Mouse (Mus musculus) ES-Bruce4 (cell line): Measurements from ENCODE around the gene Lcn2.

Experiments
- CTCF ChIP-seq: IDR thresholded peaks from one replicate; pipeline ENCODE4 v1.8.1; 2011; ENCODE audit warnings: low read depth, low read length
- EP300 ChIP-seq: IDR thresholded peaks from 2 replicates; pipeline ENCODE4 v1.6.1; 2011; ENCODE audit warnings: low read depth, low read length; ENCODE audit not compliant: insufficient read depth

DNA sequence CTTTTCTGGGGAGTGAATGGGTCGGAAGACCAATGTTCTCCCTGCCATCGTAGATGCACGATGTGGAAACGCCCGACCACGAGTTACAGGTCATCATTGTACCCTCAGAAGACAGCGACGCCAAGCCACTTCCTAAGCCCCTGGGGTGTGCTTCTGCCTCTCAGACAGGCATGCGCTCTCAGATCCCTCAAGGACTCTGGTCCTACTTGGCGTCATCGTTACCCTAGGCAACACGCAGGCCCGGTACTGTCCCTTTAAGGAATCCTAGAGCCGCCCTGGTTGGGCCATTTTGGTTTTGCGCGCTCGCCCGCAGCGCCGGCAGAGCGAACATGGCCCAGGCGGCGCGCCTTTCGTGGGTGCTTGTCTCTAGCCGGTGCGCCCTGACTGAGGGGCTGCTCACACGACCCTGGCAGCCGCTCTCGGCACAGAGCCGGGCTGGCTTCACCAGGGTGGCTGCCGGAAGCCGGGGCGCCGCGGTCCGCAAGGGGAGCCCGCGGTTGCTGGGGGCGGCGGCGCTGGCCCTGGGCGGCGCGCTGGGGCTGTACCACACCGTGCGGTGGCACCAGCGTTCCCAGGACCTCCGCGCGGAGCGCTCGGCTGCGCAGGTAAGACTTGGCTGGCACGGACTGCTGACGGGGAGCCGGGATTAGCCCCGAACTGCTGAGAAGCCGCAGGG is 8.0 kb upstream of the Lcn2 start:
- TF ChIP-seq CTCF = no peak
- no peak for TF ChIP-seq EP300
